Mouse (Mus musculus) heart, postnatal 0 days (tissue): ENCODE data around the gene Psmc3.

Experiments used
- CTCF ChIP-seq: IDR thresholded peaks from 2 replicates; pipeline ENCODE4 v1.5.1; 2016; ENCODE audit warnings: antibody characterized with exemption, control low read depth, low read depth
- EP300 ChIP-seq: IDR thresholded peaks from 2 replicates; pipeline ENCODE4 v1.6.1; 2016; ENCODE audit warnings: antibody characterized with exemption, low read depth

DNA sequence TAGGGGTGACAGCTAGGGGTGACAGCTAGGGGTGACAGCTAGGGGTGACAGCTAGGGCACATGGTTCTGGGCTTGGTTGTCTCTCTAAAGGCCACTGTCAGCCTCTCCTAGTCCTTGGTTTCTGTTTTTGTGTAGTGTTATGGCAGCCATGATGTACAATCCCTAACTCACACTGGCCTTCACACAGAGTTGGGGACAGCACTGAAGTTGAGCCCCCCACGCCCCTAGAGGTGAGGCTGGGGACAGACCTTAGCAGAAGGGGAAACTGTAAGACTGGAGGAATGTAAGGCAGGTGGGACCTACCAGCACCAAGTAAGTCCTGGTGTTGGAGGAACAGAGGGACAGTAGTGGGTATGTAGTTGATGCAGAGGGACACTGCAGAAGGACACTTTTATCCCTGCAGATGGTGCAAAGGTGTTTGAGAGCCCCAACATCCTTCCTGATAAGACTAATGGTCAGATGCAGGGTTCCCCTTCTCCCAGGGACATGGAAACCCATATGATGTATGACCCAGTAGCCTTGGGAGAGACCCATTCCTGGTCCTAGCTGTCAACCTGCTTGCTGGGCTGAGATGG lies 29.6 kb downstream of the Psmc3 start:
- TF ChIP-seq EP300: no peak
- TF ChIP-seq CTCF: no peak
